Mouse (Mus musculus): ENCODE measurements around the gene Apaf1.
A peak's percentile ranks its signal among the peaks of the same experiment; 100 is the strongest.

The Apaf1 gene

DNA sequence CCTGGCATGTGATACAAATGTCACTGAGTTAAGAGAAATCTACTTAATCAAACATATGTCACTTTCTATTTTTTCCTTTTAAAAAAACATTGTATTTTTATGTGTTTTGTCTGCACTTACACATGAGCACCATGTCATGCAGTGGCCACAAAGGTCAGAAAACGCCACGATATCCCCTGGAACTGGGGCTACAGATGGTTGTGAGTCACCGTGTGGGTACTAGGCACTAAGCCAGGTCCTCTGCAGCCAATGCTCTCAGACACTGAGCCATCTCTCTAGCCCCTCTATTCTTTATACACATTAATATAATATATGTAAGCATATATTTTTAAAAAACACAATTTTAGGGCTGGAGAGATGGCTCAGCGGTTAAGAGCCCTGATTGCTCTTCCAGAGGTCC lies 32.9 kb downstream of the Apaf1 start:
- no peaks in the 10 kb centered on the region for H3K27me3 ChIP-seq (ENCODE audit: control insufficient read depth, insufficient read depth, low read length, poor library complexity, severe bottlenecking)
- DNase-seq (ENCODE audit: low read depth, low spot score): no peak
- H3K36me3 ChIP-seq (ENCODE audit: control insufficient read depth, insufficient read depth, low read length, poor library complexity, severe bottlenecking): 0 out of 2 replicates have a peak, but pooled peaks cover 8% of the 10 kb centered on the region

DNA sequence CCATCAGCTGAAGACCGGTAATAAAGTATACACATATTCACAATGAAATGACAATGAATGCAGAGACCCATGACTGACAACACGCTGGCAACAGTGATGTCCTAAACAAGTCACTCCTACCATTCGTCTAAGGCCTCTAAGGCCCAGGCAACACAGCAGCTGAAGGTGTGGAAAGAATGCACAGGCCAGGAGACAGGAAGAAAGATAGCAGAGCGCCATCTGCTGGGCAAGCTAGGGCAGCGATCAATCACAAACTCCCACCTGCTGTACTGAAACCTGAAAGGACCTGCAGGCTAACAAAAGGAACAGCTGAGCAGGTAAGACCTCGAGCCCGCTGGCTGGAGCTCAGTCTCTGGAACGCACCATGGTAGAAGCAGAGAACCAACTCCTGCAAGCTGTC lies 48.6 kb downstream of the Apaf1 start:
- H3K27me3 ChIP-seq (ENCODE audit: control insufficient read depth, insufficient read depth, low read length, poor library complexity, severe bottlenecking): no peaks in the 10 kb centered on the region
- DNase-seq (ENCODE audit: low read depth, low spot score): peak; percentile 86

GRCm38 (mm10) chr10:91032399-91032798 lies 50.2 kb downstream of the Apaf1 start:
- 0 out of 2 replicates have a peak, but pooled peaks cover 2% of the 10 kb centered on the region for H3K36me3 ChIP-seq (ENCODE audit: control insufficient read depth, insufficient read depth, low read length, poor library complexity, severe bottlenecking)
- peak; percentile 91 for DNase-seq (ENCODE audit: low read depth, low spot score)
- no peaks in the 10 kb centered on the region for H3K27me3 ChIP-seq (ENCODE audit: control insufficient read depth, insufficient read depth, low read length, poor library complexity, severe bottlenecking)

More for the DNA sequence above, 48.6 kb downstream of the Apaf1 start:
- H3K36me3 ChIP-seq (ENCODE audit: control insufficient read depth, insufficient read depth, low read length, poor library complexity, severe bottlenecking): peaks cover 2% of the 10 kb centered on the region; the same call in 1 of the 2 replicates

DNA sequence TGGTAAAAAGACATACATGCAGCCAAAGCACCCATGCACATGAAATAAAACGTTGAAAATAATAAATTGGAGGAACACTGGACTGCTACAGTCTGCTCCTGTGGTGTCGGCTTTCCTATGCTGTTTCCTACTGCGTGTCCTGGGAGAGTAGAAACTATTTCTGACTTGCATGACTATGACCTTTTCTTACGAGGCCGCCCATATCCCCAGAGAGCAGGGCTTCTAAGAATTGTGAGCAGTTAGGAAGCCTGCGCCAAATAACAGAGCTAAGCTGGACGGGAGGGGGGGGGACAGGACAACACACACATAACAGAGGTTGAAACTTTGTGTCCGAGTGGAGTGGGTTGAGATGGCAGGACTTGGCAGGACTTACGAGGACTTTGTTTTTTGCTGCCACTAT lies 51.4 kb downstream of the Apaf1 start:
- H3K27me3 ChIP-seq (ENCODE audit: control insufficient read depth, insufficient read depth, low read length, poor library complexity, severe bottlenecking): no peaks in the 10 kb centered on the region
- H3K36me3 ChIP-seq (ENCODE audit: control insufficient read depth, insufficient read depth, low read length, poor library complexity, severe bottlenecking): 0 out of 2 replicates have a peak, but pooled peaks cover 2% of the 10 kb centered on the region
- no peak for DNase-seq (ENCODE audit: low read depth, low spot score)

GRCm38 (mm10) chr10:91029002-91029539 lies 53.5 kb downstream of the Apaf1 start:
- peak; percentile 18 for DNase-seq (ENCODE audit: low read depth, low spot score)
- H3K36me3 ChIP-seq (ENCODE audit: control insufficient read depth, insufficient read depth, low read length, poor library complexity, severe bottlenecking): 0 out of 2 replicates have a peak, but pooled peaks cover 2% of the 10 kb centered on the region
- no peaks in the 10 kb centered on the region for H3K27me3 ChIP-seq (ENCODE audit: control insufficient read depth, insufficient read depth, low read length, poor library complexity, severe bottlenecking)

DNA sequence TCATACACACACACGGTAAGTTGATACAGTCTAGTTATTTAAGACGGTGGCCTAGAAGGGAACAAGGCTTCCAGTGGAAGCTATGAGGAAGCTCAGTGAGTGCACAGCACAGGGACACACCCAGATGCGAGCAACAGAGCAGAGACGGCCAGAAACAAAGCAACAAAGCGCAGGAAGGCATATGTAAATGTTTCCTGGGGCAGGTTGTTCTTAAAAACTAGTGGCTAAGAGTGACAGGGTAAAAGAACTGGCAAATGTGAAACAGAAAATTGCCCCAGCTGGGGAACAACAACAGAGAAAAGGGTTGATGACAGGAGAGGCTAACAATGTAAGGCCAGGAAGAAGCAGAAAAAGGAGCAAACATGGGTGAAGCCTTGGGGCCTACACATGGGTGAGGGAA lies 54.6 kb downstream of the Apaf1 start:
- DNase-seq (ENCODE audit: low read depth, low spot score): peak; percentile 76
- H3K36me3 ChIP-seq (ENCODE audit: control insufficient read depth, insufficient read depth, low read length, poor library complexity, severe bottlenecking): 0 out of 2 replicates have a peak, but pooled peaks cover 2% of the 10 kb centered on the region
- no peaks in the 10 kb centered on the region for H3K27me3 ChIP-seq (ENCODE audit: control insufficient read depth, insufficient read depth, low read length, poor library complexity, severe bottlenecking)

DNA sequence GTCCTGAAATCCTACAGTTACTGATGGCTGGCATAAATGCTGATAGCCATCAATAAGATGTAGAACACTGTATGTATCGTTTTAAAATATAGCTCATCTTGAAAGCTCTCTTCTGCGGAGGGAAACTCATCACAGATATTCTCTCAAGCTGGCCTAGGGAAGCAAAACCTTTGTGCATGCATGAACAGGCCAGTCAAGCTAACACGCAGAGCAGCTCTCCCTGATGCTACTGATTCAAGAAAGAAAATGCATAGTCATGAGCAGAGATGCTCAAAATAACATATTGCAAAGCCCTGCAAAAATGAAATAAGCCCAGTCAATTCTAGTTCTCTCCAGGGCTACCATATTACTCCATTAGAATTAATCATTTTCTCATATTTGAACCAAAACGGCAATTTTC lies 55.1 kb downstream of the Apaf1 start:
- Histone ChIP-seq H3K27me3 (ENCODE audit: control insufficient read depth, insufficient read depth, low read length, poor library complexity, severe bottlenecking) (no peaks in the 10 kb centered on the region), H3K36me3 (ENCODE audit: control insufficient read depth, insufficient read depth, low read length, poor library complexity, severe bottlenecking) (0 out of 2 replicates have a peak, but pooled peaks cover 2% of the 10 kb centered on the region)
- DNase-seq (ENCODE audit: low read depth, low spot score): peak; percentile 48

- Histone ChIP-seq H3K36me3 (ENCODE audit: control insufficient read depth, insufficient read depth, low read length, poor library complexity, severe bottlenecking) (0 out of 2 replicates have a peak, but pooled peaks cover 3% of the 10 kb centered on the region), H3K27me3 (ENCODE audit: control insufficient read depth, insufficient read depth, low read length, poor library complexity, severe bottlenecking) (no peaks in the 10 kb centered on the region)
- no peak for DNase-seq (ENCODE audit: low read depth, low spot score)
Measured at GRCm38 (mm10) chr10:91005858-91006538, 76.6 kb downstream of the Apaf1 start.

DNA sequence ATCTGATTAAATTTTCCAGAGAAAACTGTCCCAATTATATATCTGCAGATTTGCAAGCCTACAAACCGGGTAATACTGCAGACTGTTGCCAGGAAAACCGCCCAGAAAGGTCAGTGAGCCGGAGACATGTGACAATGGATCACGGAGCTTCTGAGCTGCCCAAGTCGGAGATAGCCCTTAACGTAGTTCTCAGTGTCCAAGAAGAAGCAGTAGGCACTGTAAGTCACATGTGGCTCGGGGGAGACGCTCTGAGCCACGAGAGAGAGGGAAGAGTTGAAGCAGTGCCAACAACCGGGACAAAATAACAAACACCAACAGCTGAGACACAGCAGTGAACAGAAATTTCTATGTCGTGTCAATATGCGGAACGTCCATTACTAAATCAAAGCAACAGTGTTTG lies 81.1 kb downstream of the Apaf1 start:
- no peak for DNase-seq (ENCODE audit: low read depth, low spot score)
- H3K36me3 ChIP-seq (ENCODE audit: control insufficient read depth, insufficient read depth, low read length, poor library complexity, severe bottlenecking): no peaks in the 10 kb centered on the region
- H3K27me3 ChIP-seq (ENCODE audit: control insufficient read depth, insufficient read depth, low read length, poor library complexity, severe bottlenecking): no peaks in the 10 kb centered on the region

DNA sequence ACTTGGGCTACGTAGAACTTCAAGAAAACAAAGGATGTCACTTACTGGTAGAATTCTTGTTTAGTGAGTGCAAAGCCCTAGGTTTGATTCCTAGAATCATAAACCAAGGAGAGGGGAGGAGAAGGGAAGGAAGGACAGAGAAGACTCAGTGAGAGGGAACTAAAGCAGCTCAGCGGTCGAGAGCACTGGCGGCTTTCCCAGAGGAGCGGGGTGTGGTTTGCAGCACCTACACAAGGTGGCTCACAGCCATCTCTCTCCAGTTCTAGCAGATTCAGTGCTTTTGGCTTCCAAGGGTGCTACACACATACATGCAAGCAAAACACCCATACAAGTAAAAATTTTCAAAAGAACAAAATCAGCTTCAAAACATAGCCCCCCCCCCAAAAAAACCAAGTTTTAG lies 82.7 kb downstream of the Apaf1 start:
- H3K36me3 ChIP-seq (ENCODE audit: control insufficient read depth, insufficient read depth, low read length, poor library complexity, severe bottlenecking): peaks cover 2% of the 10 kb centered on the region; the same call in 1 of the 2 replicates
- no peaks in the 10 kb centered on the region for H3K27me3 ChIP-seq (ENCODE audit: control insufficient read depth, insufficient read depth, low read length, poor library complexity, severe bottlenecking)
- no peak for DNase-seq (ENCODE audit: low read depth, low spot score)

DNA sequence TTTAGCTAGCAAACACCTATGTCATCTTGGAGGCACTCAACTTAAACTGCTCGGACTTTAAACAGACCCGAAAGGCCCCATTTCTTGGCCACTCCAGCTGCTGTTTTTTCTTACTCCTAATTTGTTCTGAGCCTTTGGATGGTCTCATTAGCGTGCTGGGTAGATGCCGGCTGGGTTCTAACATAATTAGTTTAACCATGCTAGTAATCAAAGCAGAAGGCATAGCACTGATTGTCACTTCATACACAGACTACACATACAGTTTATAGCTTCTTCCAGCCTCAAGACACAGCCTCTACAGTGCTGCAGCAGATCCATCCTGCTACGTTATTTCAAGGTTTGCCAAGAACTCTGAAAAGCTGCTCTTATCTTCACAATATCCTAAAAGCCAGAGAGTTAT lies 88.7 kb downstream of the Apaf1 start:
- Histone ChIP-seq H3K27me3 (ENCODE audit: control insufficient read depth, insufficient read depth, low read length, poor library complexity, severe bottlenecking) (no peaks in the 10 kb centered on the region; the same call in 1 of the 2 replicates), H3K36me3 (ENCODE audit: control insufficient read depth, insufficient read depth, low read length, poor library complexity, severe bottlenecking) (peaks cover 4% of the 10 kb centered on the region; the same call in 1 of the 2 replicates)
- no peak for DNase-seq (ENCODE audit: low read depth, low spot score)

DNA sequence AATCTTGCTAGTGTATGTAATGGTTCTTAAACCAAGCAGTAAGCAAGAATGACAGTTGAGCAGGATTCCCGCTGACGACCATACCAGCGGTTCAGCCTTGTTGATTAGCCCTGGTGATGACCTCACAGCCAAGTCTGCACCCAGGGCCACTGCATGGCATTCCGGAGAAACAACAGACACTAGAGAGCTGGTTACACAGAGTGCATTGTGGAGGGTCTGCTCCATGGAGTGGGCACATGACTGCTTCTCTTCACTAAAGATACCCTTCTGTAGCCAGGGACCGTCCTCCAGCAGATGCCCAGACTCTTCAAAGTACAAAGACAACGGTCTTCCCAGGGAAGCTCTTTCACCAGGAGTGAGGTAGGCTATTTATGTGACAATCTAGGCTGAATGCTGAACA lies 90.3 kb downstream of the Apaf1 start:
- Histone ChIP-seq H3K27me3 (ENCODE audit: control insufficient read depth, insufficient read depth, low read length, poor library complexity, severe bottlenecking) (no peaks in the 10 kb centered on the region; the same call in 1 of the 2 replicates), H3K36me3 (ENCODE audit: control insufficient read depth, insufficient read depth, low read length, poor library complexity, severe bottlenecking) (peaks cover 4% of the 10 kb centered on the region; the same call in 1 of the 2 replicates)
- no peak for DNase-seq (ENCODE audit: low read depth, low spot score)

DNA sequence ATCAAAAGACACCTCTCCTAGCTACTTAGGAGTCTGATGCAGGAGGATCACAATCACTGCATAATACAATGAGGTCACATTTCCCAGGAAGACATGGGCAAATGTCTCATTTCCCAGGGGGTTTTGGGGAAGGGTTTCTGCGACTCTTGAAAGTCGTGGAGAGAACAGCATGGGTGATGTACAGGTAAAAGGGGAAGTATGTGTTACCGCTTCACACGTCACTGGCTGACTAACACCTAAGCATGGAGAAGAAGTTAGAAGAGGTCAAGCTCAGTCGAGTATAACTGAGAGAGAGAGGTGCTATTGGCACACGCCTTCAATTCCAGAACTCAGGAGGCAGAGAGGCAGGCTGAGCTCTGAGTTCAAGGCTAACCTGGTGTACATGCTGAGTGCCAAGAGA lies 92.2 kb downstream of the Apaf1 start:
- DNase-seq (ENCODE audit: low read depth, low spot score): peak; percentile 71
- Histone ChIP-seq H3K27me3 (ENCODE audit: control insufficient read depth, insufficient read depth, low read length, poor library complexity, severe bottlenecking) (no peaks in the 10 kb centered on the region; the same call in 1 of the 2 replicates), H3K36me3 (ENCODE audit: control insufficient read depth, insufficient read depth, low read length, poor library complexity, severe bottlenecking) (peaks cover 3% of the 10 kb centered on the region; the same call in 1 of the 2 replicates)

DNA sequence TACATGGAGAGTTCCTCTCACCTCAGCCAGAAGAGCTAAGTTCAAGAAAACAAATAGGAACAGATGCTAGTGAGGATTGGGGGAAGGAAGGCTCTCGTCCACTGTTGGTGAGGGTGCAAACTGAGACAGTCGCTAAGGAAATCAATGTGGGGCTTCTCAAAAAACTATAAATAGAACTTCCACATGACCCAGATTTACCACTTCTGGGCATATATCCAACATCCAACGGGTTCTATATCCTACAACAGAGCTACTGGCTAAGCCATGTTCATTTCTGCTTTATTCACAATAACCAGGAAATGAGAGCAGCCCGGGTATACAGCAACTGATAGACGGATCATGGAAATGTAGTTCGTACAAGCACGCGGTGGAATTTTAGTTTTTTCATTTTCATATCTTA lies 99.5 kb downstream of the Apaf1 start:
- Histone ChIP-seq H3K27me3 (ENCODE audit: control insufficient read depth, insufficient read depth, low read length, poor library complexity, severe bottlenecking) (no peaks in the 10 kb centered on the region), H3K36me3 (ENCODE audit: control insufficient read depth, insufficient read depth, low read length, poor library complexity, severe bottlenecking) (no peaks in the 10 kb centered on the region)
- DNase-seq (ENCODE audit: low read depth, low spot score): no peak

GRCm38 (mm10) chr10:90981811-90982210 lies 100.8 kb downstream of the Apaf1 start:
- no peaks in the 10 kb centered on the region for H3K27me3 ChIP-seq (ENCODE audit: control insufficient read depth, insufficient read depth, low read length, poor library complexity, severe bottlenecking)
- no peaks in the 10 kb centered on the region for H3K36me3 ChIP-seq (ENCODE audit: control insufficient read depth, insufficient read depth, low read length, poor library complexity, severe bottlenecking)
- no peak for DNase-seq (ENCODE audit: low read depth, low spot score)
